Mouse (Mus musculus): ENCODE data around the gene Mcrip2.
A peak's percentile ranks its signal among the peaks of the same experiment; 100 is the strongest.

The Mcrip2 gene

GRCm38 (mm10) chr17:25868601-25869191 is at the start of gene Mcrip2:
Gene Mcrip2 (minus strand): TSS chr17:25868764.
- DNase-seq (ENCODE audit: low spot score in 2 of 2): peak; percentile 82

GRCm38 (mm10) chr17:25918037-25918750 is 49.6 kb upstream of the Mcrip2 start:
- DNase-seq (ENCODE audit: low spot score in 2 of 2): no peak

GRCm38 (mm10) chr17:25916931-25917647 is 48.5 kb upstream of the Mcrip2 start:
- DNase-seq (ENCODE audit: low spot score in 2 of 2): no peak

- no peak for DNase-seq (ENCODE audit: low spot score in 2 of 2)
Observed at GRCm38 (mm10) chr17:25914295-25914694, 45.7 kb upstream of the Mcrip2 start.

- no peak for DNase-seq (ENCODE audit: low spot score in 2 of 2)
Observed at GRCm38 (mm10) chr17:25913877-25914275, 45.3 kb upstream of the Mcrip2 start.

GRCm38 (mm10) chr17:25913186-25913876 is 44.8 kb upstream of the Mcrip2 start:
- DNase-seq (ENCODE audit: low spot score in 2 of 2): peak; percentile 68 to 74

- no peak for DNase-seq (ENCODE audit: low spot score in 2 of 2)
Observed at GRCm38 (mm10) chr17:25911816-25912215, 43.3 kb upstream of the Mcrip2 start.

- DNase-seq (ENCODE audit: low spot score in 2 of 2): no peak
Observed at GRCm38 (mm10) chr17:25907640-25908039, 39.1 kb upstream of the Mcrip2 start.

- DNase-seq (ENCODE audit: low spot score in 2 of 2): no peak
Observed at GRCm38 (mm10) chr17:25903061-25903460, 34.5 kb upstream of the Mcrip2 start.

- no peak for DNase-seq (ENCODE audit: low spot score in 2 of 2)
Observed at GRCm38 (mm10) chr17:25900193-25900592, 31.6 kb upstream of the Mcrip2 start.

- no peak for DNase-seq (ENCODE audit: low spot score in 2 of 2)
Observed at GRCm38 (mm10) chr17:25895891-25896290, 27.3 kb upstream of the Mcrip2 start.

DNA sequence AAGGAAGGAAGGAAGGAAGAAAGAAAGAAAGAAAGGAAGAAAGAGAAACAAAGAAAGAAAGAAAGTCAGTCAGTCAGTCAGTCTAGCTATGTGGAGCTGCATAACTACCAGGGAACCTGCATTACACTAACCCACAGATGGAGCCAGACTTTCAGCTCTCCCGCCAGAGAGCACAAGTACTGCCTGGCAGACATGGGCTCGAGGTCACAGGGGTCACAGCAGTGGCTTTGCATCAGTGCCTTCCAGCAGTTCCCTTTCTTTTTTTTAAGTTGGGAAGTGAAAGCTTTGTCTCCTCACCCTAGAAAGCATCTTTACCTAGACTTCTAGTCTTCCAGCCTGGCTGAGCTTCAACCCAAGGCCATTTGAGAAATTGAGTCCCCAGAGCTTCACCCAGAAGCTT is 26.9 kb upstream of the Mcrip2 start:
- no peak for DNase-seq (ENCODE audit: low spot score in 2 of 2)

DNA sequence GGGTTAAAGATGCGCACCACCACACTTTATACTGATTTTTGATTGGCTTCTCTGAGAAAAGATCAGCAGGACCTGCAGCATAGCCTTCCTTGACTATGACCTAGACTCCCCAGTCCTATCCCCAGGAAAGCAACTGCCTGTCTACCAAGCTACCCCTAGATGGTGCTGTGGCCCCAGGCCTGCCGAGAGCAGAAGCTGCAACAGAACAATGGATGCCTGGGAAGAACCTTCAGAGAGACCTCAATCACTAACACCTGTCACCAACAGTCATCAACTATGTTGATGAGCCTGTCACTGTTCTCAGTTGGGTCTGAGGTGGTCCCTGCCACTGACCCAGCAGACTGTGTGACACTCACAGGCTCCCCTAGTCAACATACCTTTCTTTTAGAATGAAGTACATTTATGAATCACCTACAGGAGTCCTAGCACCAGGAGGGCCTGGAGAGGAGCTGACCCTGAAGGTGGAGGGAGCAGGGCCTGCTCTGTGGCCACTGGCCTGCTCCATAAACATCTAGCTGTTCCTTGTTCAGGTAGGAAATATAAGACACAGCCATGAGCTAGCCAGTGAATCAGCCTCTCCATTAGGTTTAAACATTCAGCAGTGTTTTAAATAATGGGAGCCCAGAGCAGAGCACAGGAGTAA is 25.5 kb upstream of the Mcrip2 start:
- DNase-seq (ENCODE audit: low spot score in 2 of 2): peak; percentile 63 to 73

DNA sequence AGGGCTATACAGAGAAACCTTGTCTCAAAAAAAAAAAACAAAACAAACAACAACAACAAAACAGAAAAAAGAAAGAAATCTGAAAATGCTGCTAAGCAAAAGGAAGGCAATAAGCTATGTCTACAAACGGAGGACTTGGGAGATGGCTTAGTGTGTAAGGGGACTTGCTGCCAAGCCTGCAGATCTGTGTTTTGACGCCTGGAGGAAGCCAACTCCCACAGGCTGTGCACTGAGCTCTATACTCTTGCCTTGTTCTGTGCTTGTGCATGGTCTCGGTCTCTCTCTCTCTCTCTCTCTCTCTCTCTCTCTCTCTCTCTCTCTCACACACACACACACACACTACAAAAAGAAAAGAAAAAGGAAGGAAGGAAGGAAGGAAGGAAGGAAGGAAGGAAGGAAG is 20.3 kb upstream of the Mcrip2 start:
- no peak for DNase-seq (ENCODE audit: low spot score in 2 of 2)

DNA sequence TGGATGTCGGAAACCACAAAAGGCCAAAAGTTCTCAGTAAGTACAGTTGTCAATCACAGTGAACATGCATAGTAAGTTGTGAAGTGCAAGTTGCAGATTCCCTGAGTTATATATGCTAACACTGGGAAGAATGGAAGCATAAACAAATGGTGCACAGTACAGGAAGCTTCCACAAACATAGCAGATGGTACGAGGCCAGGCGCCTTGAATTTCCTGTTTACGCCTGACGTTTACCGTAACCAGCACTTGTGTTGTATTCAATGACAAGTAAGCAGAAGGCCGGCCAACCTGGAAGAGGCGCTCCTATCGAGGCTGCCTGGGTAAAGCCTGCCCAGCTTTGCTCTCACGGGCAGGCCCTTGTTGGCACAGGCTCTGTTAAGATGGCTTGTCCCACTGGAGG is 18.9 kb upstream of the Mcrip2 start:
- no peak for DNase-seq (ENCODE audit: low spot score in 2 of 2)

GRCm38 (mm10) chr17:25886806-25887205 is 18.2 kb upstream of the Mcrip2 start:
- DNase-seq (ENCODE audit: low spot score in 2 of 2): no peak

DNA sequence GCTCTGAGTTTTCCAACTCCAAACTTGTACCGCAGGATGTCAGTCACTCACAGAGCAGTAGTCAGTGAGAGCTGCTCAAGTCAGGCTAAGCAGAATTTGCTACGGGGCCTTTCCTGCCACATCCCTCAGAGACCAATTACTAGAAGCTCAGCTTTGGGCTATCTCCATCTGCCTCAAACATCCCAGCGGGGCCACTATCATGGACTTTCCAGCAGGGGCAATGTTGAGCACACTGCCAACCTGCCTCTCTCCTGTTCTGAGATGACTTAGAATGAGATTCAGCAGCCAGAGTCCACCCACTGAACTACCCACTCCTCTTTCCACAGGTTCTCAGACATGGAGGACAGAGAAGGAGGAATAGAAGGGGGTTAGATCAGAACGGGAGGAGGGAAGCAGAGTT is 17.1 kb upstream of the Mcrip2 start:
- DNase-seq (ENCODE audit: low spot score in 2 of 2): no peak

- no peak for DNase-seq (ENCODE audit: low spot score in 2 of 2)
Observed at GRCm38 (mm10) chr17:25883824-25884223, 15.3 kb upstream of the Mcrip2 start.

DNA sequence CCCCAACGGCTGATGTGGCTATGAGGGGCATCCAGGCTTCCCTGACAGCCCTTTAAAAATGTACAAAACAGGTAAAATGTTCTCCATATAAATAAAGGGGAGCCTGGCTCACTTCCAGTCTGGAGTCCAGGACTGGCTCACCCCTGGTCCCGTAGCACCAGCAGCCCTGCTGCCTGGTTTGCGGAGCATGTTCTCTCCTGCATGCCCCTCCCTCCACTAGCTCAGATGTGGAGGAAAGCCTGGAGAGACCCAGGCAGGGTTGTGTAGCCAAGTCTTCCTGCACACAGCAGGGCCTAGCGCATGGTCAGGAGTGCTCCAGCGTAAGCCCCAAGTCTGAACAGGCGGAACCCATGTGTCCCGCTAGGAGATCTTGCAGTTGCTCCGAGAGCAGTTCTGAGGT is 14.7 kb upstream of the Mcrip2 start:
- no peak for DNase-seq (ENCODE audit: low spot score in 2 of 2)

GRCm38 (mm10) chr17:25882306-25882705 is 13.7 kb upstream of the Mcrip2 start:
- no peak for DNase-seq (ENCODE audit: low spot score in 2 of 2)

DNA sequence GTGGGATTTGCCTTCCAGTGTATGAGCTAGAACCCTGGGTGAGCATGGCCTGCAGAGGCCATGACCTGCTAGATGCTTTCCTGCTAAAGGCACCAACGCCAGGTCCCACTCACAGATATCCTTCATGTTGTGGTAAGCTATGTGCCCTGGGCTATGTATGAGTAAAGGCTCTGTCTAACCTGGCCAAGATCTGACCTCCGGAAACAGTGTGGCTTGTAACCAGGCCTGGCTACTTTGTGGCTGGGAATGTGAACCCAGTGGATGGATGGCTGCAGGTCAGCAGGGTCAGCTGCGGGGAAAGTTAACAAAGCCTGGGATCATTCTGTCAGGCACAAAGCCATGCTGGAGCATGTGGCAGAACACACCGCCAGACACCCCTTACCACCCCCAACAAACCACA is 13.1 kb upstream of the Mcrip2 start:
- DNase-seq (ENCODE audit: low spot score in 2 of 2): no peak
